Mouse (Mus musculus): ENCODE results near the gene Cnn2.

Cnn2 gene

GRCm38 (mm10) chr10:79970415-79971182, 17.8 kb upstream of the Cnn2 start, which contains the start of gene Grin3b:
Grin3b (plus strand) TSS chr10:79970715.
- DNase-seq (ENCODE audit: low read depth, low spot score): no peak

- DNase-seq (ENCODE audit: low read depth, low spot score): peak; percentile 62
Observed at GRCm38 (mm10) chr10:79971183-79971497, 17.2 kb upstream of the Cnn2 start.

- no peak for DNase-seq (ENCODE audit: low read depth, low spot score)
Observed at GRCm38 (mm10) chr10:79972831-79973230, 15.6 kb upstream of the Cnn2 start.

GRCm38 (mm10) chr10:79974087-79974486, 14.3 kb upstream of the Cnn2 start:
- no peak for DNase-seq (ENCODE audit: low read depth, low spot score)

GRCm38 (mm10) chr10:79974668-79975067, 13.7 kb upstream of the Cnn2 start:
- DNase-seq (ENCODE audit: low read depth, low spot score): no peak

GRCm38 (mm10) chr10:79976071-79976721, 12.2 kb upstream of the Cnn2 start:
- no peak for DNase-seq (ENCODE audit: low read depth, low spot score)

GRCm38 (mm10) chr10:79976722-79977107, 11.7 kb upstream of the Cnn2 start:
- DNase-seq (ENCODE audit: low read depth, low spot score): peak; percentile 64

- no peak for DNase-seq (ENCODE audit: low read depth, low spot score)
Observed at GRCm38 (mm10) chr10:79977324-79977723, 11.1 kb upstream of the Cnn2 start.

GRCm38 (mm10) chr10:79978061-79978460, 10.3 kb upstream of the Cnn2 start:
- DNase-seq (ENCODE audit: low read depth, low spot score): no peak

GRCm38 (mm10) chr10:79979401-79980155, 8.8 kb upstream of the Cnn2 start:
- no peak for DNase-seq (ENCODE audit: low read depth, low spot score)

GRCm38 (mm10) chr10:79983205-79983604, 5.2 kb upstream of the Cnn2 start:
- DNase-seq (ENCODE audit: low read depth, low spot score): no peak

GRCm38 (mm10) chr10:79983670-79984069, 4.7 kb upstream of the Cnn2 start:
- DNase-seq (ENCODE audit: low read depth, low spot score): peak; percentile 85

- peak; percentile 95 for DNase-seq (ENCODE audit: low read depth, low spot score)
Observed at GRCm38 (mm10) chr10:79984195-79984816, 4.1 kb upstream of the Cnn2 start, which contains the start of gene Tmem259. Tmem259 (minus strand) TSS chr10:79984330.

- DNase-seq (ENCODE audit: low read depth, low spot score): peak; percentile 100
Observed at GRCm38 (mm10) chr10:79984871-79985270, 3.5 kb upstream of the Cnn2 start.

GRCm38 (mm10) chr10:79985334-79986231, 2.8 kb upstream of the Cnn2 start:
- peak; percentile 80 for DNase-seq (ENCODE audit: low read depth, low spot score)

GRCm38 (mm10) chr10:79986232-79986878, 2.0 kb upstream of the Cnn2 start:
- DNase-seq (ENCODE audit: low read depth, low spot score): no peak

GRCm38 (mm10) chr10:79986963-79987362, 1.4 kb upstream of the Cnn2 start:
- DNase-seq (ENCODE audit: low read depth, low spot score): peak; percentile 92

GRCm38 (mm10) chr10:79987771-79988505, 446 bp upstream of the Cnn2 start:
- DNase-seq (ENCODE audit: low read depth, low spot score): no peak

GRCm38 (mm10) chr10:79989272-79989786, 945 bp downstream of the Cnn2 start:
- no peak for DNase-seq (ENCODE audit: low read depth, low spot score)

Measured in ZHBTc4 (cell line).